Mouse (Mus musculus) limb, embryonic 14.5 days (tissue): ENCODE results near the gene Lpar3. TPM values are rescaled to one million over a fixed set of nuclear protein-coding genes. Genes with fewer than 3 reads are reported as not detected.

Experiments used
- ATAC-seq: fragments of 200-750 bp; cut with Nextera tagmentation; 2 replicates; pipeline ENCODE4 v1.8.0; 2017; ENCODE audit warnings: low read depth, moderate number of reproducible peaks, moderate TSS enrichment; ENCODE audit not compliant: low FRiP score
- DNase-seq: peaks from one replicate; pipeline ENCODE4 v3.0.0-alpha.2; 2015; ENCODE audit warnings: low spot score
- H3K27ac ChIP-seq: fragments of 300-500 bp; sonication (generic); replicated peaks from 2 replicates; pipeline ENCODE4 v1.5.1; 2014; ENCODE audit warnings: low read depth, mild to moderate bottlenecking, low read length, moderate library complexity, mixed read lengths
- H3K27me3 ChIP-seq: fragments of 300-500 bp; sonication (generic); 2 replicates; pipeline ENCODE4 v1.6.1; 2014; ENCODE audit warnings: low read length, mixed read lengths; ENCODE audit not compliant: control insufficient read depth, insufficient read depth
- H3K36me3 ChIP-seq: fragments of 300-500 bp; sonication (generic); 2 replicates; pipeline ENCODE4 v1.6.1; 2014; ENCODE audit warnings: mild to moderate bottlenecking, low read length, moderate library complexity, mixed read lengths; ENCODE audit not compliant: control insufficient read depth, insufficient read depth
- H3K4me1 ChIP-seq: fragments of 300-500 bp; sonication (generic); 2 replicates; pipeline ENCODE4 v1.6.1; 2014; ENCODE audit warnings: antibody characterized with exemption, low read length, mixed read lengths; ENCODE audit not compliant: control insufficient read depth, insufficient read depth
- H3K4me2 ChIP-seq: fragments of 300-500 bp; sonication (generic); replicated peaks from 2 replicates; pipeline ENCODE4 v1.6.1; 2014; ENCODE audit warnings: low read depth, mild to moderate bottlenecking, low read length, moderate library complexity; ENCODE audit not compliant: severe bottlenecking
- H3K4me3 ChIP-seq: fragments of 300-500 bp; sonication (generic); replicated peaks from 2 replicates; pipeline ENCODE4 v1.5.1; 2014; ENCODE audit warnings: low read length
- H3K9ac ChIP-seq: fragments of 300-500 bp; sonication (generic); 2 replicates; pipeline ENCODE4 v1.6.1; 2014; ENCODE audit warnings: mild to moderate bottlenecking, low read depth, low read length, moderate library complexity; ENCODE audit not compliant: severe bottlenecking
- H3K9me3 ChIP-seq: fragments of 300-500 bp; sonication (generic); 2 replicates; pipeline ENCODE4 v1.6.1; 2016; ENCODE audit warnings: low read length; ENCODE audit not compliant: control insufficient read depth
- POLR2A ChIP-seq: fragments of 200-500 bp; IDR thresholded peaks from 2 replicates; pipeline ENCODE4 v1.8.0; 2012; ENCODE audit warnings: inconsistent platforms, mild to moderate bottlenecking, moderate library complexity, borderline replicate concordance; ENCODE audit not compliant: insufficient read depth, insufficient read length; ENCODE audit errors: extremely low read depth
- WGBS: fragments of 180-500 bp; shearing (Covaris S2); extraction: QIAGEN DNeasy Blood & Tissue Kit; methylation state at CpG from one replicate; pipeline ENCODE4 v1.1.7; 2014; 5-methylcytosine and 5-hydroxymethylcytosine counted together
- polyA plus RNA-seq, 2 experiments: library from polyadenylated mRNA; depleted of rRNA in 1 of 2; stranded (reverse) in 1 of 2; unstranded in 1 of 2; fragments of >200 nt; fragmentation: Nextera tagmentation in 1 of 2; extraction: Ambion mirVana in 1 of 2; gene quantifications; 2 replicates each; pipeline versions ENCODE4 v1.2.1 to v1.2.3; 2012 to 2014

Gene Lpar3
- polyA plus RNA-seq, 2 experiments, result 1.8 to 2.2 TPM

DNA sequence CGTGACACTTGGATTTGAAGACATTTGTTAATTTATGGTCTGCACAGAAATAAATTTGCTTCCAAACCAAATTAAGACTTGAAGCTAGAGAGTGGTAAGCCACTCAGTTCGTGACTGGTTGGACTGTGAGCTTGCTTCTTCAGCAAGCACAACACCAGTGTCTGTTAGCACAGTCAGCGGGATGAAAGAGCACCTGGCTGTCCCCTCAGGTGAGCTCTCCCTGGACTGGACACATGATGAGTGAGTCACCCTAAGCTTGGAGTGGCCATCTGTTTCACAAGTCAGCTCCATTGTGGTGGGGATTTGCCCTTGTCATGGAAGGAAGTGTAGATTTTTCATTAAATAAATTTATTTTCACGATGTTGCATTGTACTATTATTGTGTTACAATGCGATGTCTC lies 25.6 kb upstream of the Lpar3 start:
- 85% methylated on average over 5 of the region's 5 CpGs for WGBS
- DNase-seq, result no peak

DNA sequence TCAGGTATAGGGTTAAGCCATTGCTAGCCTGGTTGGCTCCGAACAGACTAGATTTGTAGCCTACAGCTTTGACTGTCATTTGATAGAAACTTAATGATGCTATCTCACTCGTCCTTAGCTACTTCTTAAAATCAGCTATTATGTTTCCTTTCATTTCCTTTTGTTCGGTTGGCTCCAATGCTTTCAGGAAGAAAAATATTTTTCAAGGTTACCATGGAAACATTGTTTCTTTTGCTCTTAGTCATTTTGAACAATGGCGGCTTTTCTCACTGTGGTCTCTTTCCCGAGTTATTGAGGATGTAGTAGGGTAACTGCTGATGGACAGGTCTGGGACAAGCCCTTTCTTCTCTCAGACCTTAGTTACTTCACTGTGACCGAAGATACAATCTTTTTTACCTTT lies 24.5 kb upstream of the Lpar3 start:
- TF ChIP-seq POLR2A, result no peak
- WGBS, result 75% methylated on average over 6 of the region's 6 CpGs
- H3K4me3 ChIP-seq, result no peak overlapping the region
- H3K4me2 ChIP-seq, result no peak overlapping the region
- no peak for DNase-seq
- H3K9me3 ChIP-seq, result no peaks in the 10 kb centered on the region
- no peak overlapping the region for H3K9ac ChIP-seq
- H3K27ac ChIP-seq, result no peak overlapping the region
- H3K4me1 ChIP-seq, result no peaks in the 10 kb centered on the region
- H3K27me3 ChIP-seq, result no peaks in the 10 kb centered on the region
- no peak for ATAC-seq
- no peaks in the 10 kb centered on the region for H3K36me3 ChIP-seq

More for the DNA sequence above, 25.6 kb upstream of the Lpar3 start:
- no peak for ATAC-seq
- Histone ChIP-seq H3K27ac (no peak overlapping the region), H3K9me3 (no peaks in the 10 kb centered on the region), H3K27me3 (no peaks in the 10 kb centered on the region), H3K9ac (no peak overlapping the region), H3K4me3 (no peak overlapping the region), H3K4me2 (no peak overlapping the region), H3K4me1 (no peaks in the 10 kb centered on the region), H3K36me3 (no peaks in the 10 kb centered on the region)
- no peak for TF ChIP-seq POLR2A

DNA sequence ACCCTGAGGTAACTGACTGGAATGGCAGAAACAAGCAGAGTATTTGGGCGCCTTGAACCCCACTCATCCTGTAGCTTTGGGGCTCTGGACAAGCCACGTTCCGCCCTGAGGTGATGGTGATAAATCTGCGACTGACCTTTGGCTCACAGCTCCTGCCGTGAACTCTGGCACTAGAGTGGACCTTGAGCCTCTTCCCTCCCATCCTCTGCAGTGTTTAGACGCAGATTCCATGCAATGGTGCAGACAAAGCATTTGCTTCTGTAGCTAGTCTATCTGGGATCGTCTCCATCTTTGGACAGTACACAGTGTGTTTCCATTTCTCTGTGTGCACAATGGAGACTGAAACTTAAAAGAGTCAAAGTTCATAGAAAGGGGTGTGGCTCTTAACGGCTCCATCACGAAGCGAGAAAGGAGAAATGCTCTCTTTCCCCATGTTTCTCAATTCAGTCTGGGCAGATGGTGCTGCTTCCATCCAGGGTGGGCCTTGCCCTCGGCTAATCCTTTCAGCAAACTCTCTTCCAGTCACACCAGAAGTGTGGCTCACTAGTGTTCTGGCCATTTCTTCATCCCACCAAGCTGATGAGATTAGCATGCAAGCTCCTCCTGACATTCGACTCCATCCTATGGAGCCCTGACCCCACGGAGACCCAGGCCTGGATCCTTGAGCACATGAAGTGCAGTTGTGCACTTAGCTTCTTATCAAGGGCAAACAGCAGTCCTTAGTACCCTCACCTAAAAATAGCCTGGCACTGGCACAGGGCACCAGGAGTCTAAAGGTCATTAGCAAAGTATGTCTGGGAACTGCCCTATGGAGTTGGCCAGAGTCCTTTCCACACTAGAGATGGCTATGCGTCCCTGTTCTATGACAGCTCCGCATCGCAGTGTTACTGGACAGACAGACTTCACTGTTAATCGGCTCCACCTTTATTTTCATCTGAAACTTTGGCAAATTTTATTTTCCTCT lies 23.7 kb upstream of the Lpar3 start:
- no peaks in the 10 kb centered on the region for H3K4me1 ChIP-seq
- H3K4me3 ChIP-seq, result no peak overlapping the region
- no peak overlapping the region for H3K4me2 ChIP-seq
- WGBS, result 81% methylated on average over 17 of the region's 17 CpGs
- H3K27me3 ChIP-seq, result no peaks in the 10 kb centered on the region
- H3K27ac ChIP-seq, result no peak overlapping the region
- no peak overlapping the region for H3K9ac ChIP-seq
- no peaks in the 10 kb centered on the region for H3K36me3 ChIP-seq
- ATAC-seq (no peak), DNase-seq (no peak)
- H3K9me3 ChIP-seq, result no peaks in the 10 kb centered on the region
- no peak for TF ChIP-seq POLR2A

- Histone ChIP-seq H3K27ac (no peak overlapping the region), H3K4me1 (no peaks in the 10 kb centered on the region), H3K9me3 (no peaks in the 10 kb centered on the region), H3K9ac (no peak overlapping the region), H3K4me2 (no peak overlapping the region), H3K4me3 (no peak overlapping the region), H3K36me3 (no peaks in the 10 kb centered on the region), H3K27me3 (no peaks in the 10 kb centered on the region)
- no peak for DNase-seq
- ATAC-seq, result no peak
- TF ChIP-seq POLR2A, result no peak
- 81% methylated on average over 12 of the region's 12 CpGs for WGBS
Observed at GRCm38 (mm10) chr3:146197785-146198184, 23.0 kb upstream of the Lpar3 start.

DNA sequence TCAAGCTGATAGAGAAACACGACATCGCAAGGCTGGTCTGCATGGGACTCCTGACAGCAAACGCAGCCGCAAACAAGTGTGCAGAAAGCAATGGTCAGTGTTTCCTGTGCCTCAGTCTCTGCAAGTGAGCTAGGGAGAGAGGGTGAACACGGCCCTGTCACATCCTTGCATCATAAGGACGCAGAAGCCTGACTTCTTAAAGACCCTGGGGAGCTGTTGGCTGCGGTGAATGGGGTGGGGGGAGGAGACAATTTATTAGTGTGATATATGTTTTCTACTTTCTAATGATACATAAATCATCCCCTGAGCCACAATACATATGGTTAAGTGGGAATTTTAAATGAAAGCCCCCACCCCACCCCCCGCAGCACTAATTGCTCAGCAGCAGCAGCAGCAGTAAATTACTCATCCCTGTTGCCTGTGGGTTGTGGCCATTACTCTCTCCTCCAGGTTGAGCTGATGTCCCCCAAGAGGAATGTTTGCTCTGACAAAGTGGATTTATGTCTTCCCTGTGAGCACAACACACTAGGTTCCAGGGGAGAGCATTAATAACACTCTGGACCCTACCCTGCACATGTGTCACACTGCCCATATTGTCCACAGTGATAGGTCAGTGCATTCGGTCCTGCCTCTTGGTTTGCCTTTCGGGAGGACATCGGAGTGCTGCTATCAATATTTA lies 21.8 kb upstream of the Lpar3 start:
- WGBS, result 64% methylated on average over 11 of the region's 11 CpGs
- H3K27ac ChIP-seq, result no peak overlapping the region
- no peak overlapping the region for H3K4me2 ChIP-seq
- no peak for TF ChIP-seq POLR2A
- DNase-seq, result no peak
- H3K4me3 ChIP-seq, result no peak overlapping the region
- H3K9me3 ChIP-seq, result no peaks in the 10 kb centered on the region
- no peaks in the 10 kb centered on the region for H3K4me1 ChIP-seq
- H3K27me3 ChIP-seq, result no peaks in the 10 kb centered on the region
- H3K36me3 ChIP-seq, result no peaks in the 10 kb centered on the region
- H3K9ac ChIP-seq, result no peak overlapping the region
- no peak for ATAC-seq
